Mouse (Mus musculus) cerebellum, adult 2 months (tissue): ENCODE measurements around the gene Fkbp2. TPM values are rescaled to one million over a fixed set of nuclear protein-coding genes. Genes with fewer than 3 reads are reported as not detected.
A peak's percentile ranks its signal among the peaks of the same experiment; 100 is the strongest.

Experiments used
- DNase-seq, 2 experiments: peaks; one replicate each; pipeline ENCODE4 v3.0.0; 2021
- H3K27ac ChIP-seq: fragments of 200-500 bp; 2 replicates; pipeline ENCODE4 v1.5.1; 2012; ENCODE audit warnings: low read length, control low read depth, inconsistent platforms; ENCODE audit not compliant: insufficient read depth
- H3K27me3 ChIP-seq: fragments of 200-500 bp; 2 replicates; pipeline ENCODE4 v1.6.1; 2012; ENCODE audit warnings: inconsistent platforms, mild to moderate bottlenecking, low read length, moderate library complexity; ENCODE audit not compliant: control insufficient read depth, insufficient read depth
- H3K4me1 ChIP-seq: fragments of 200-500 bp; 2 replicates; pipeline ENCODE4 v1.6.1; 2011; ENCODE audit warnings: low read length; ENCODE audit not compliant: control insufficient read depth, insufficient read depth
- H3K4me3 ChIP-seq: fragments of 200-500 bp; replicated peaks from 2 replicates; pipeline ENCODE3; 2011; ENCODE audit warnings: mild to moderate bottlenecking, low read depth, low read length, control low read depth; ENCODE audit not compliant: insufficient read depth
- CTCF ChIP-seq: fragments of 200-500 bp; IDR thresholded peaks from 2 replicates; pipeline ENCODE4 v1.5.1; 2011; ENCODE audit warnings: low read depth, mild to moderate bottlenecking, control low read depth, low read length, moderate library complexity, borderline replicate concordance; ENCODE audit not compliant: insufficient read depth
- POLR2A ChIP-seq: fragments of 200-500 bp; IDR thresholded peaks from 2 replicates; pipeline ENCODE4 v1.6.1; 2011; ENCODE audit warnings: low read length, control low read depth, borderline replicate concordance; ENCODE audit not compliant: insufficient read depth
- WGBS: fragments of 180-500 bp; shearing (Covaris S2); methylation state at CpG from one replicate; pipeline ENCODE4 v1.1.7; 2018; 5-methylcytosine and 5-hydroxymethylcytosine counted together
- polyA plus RNA-seq: library from polyadenylated mRNA; depleted of rRNA; stranded (reverse); fragments of >200 nt; gene quantifications from 2 replicates; pipeline ENCODE4 v1.2.3, GENCODE M21; 2012

The Fkbp2 gene
- polyA plus RNA-seq, 1 experiment: 257 TPM

DNA sequence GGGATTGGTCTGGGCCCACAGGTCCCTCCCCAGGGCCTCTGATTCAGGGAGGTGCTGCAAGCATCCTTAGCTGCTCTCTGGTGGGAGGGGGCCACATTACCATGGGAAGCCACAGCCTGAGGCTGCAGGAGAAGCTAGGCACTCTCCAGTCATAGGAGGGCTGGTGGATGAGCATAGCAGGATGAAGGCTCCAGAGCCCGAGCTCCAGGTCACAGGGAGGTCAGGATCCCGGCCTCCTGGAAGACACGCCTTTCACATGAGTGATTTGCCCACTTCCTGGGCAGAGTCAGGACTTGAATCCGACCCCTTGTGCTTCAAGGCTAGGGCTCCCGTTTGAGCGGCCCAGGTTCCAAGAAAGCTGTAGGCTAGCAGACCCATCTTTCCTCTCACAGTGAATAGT is 8.7 kb downstream of the Fkbp2 start:
- Histone ChIP-seq H3K4me1 (peaks cover 12% of the 10 kb centered on the region), H3K4me3 (no peak overlapping the region), H3K27me3 (no peaks in the 10 kb centered on the region; the same call in 1 of the 2 replicates), H3K27ac (no peak overlapping the region)
- WGBS: 80% methylated on average over 6 of the region's 6 CpGs
- DNase-seq: no peak
- TF ChIP-seq POLR2A: no peak
- TF ChIP-seq CTCF: no peak

DNA sequence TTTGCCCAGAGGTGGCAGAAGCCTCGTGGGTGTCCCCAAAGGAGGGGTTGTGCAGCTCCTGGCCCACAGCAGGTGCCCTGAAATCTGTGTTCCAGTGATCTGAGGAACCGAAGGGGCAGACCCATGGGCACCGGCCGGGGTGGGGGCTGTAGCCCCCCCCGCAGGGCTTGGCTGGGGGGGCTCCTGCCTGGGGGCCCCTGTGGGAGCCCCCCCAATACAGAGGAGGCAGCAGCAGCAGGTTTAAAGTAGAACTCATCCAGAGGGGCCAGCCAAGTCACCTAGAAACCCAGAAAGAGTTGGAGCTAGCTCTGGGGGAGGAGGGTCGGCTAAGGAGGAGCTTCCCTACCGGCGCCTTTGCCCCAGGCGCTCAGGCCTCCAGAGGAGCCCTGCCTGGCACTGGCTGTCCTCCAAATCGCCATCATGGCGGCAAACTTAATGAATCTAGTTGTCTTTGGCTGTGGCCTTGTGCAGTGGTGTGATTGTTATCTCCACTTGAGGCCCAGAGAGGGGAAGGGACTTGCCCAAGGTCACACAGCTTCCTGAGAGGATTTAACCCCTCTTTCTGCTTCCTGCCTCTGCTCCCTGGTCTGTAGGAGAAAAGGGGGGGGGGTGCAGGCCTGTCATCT is 9.7 kb downstream of the Fkbp2 start:
- DNase-seq: no peak
- H3K27me3 ChIP-seq: no peaks in the 10 kb centered on the region; the same call in 1 of the 2 replicates
- TF ChIP-seq CTCF (no peak), POLR2A (no peak)
- 26% methylated on average over 11 of the region's 11 CpGs for WGBS
- H3K27ac ChIP-seq: no peak overlapping the region
- H3K4me1 ChIP-seq: peaks cover 12% of the 10 kb centered on the region
- no peak overlapping the region for H3K4me3 ChIP-seq

GRCm38 (mm10) chr19:6969665-6970381 is 10.5 kb downstream of the Fkbp2 start:
- Histone ChIP-seq H3K27me3 (no peaks in the 10 kb centered on the region; the same call in 1 of the 2 replicates), H3K27ac (no peak overlapping the region), H3K4me1 (peaks cover 12% of the 10 kb centered on the region), H3K4me3 (peak overlapping the region; percentile 42)
- DNase-seq: no peak
- 2% methylated on average over 55 of the region's 55 CpGs for WGBS
- TF ChIP-seq POLR2A: no peak
- peak; percentile 17; the same call in 1 of the 2 replicates for TF ChIP-seq CTCF

GRCm38 (mm10) chr19:6969291-6969664 is 11.0 kb downstream of the Fkbp2 start:
- H3K4me3 ChIP-seq: peak overlapping the region; percentile 42
- no peak overlapping the region for H3K27ac ChIP-seq
- WGBS: 9% methylated on average over 19 of the region's 20 CpGs
- H3K27me3 ChIP-seq: no peaks in the 10 kb centered on the region; the same call in 1 of the 2 replicates
- peaks cover 12% of the 10 kb centered on the region for H3K4me1 ChIP-seq
- no peak for TF ChIP-seq POLR2A
- TF ChIP-seq CTCF: no peak
- DNase-seq: no peak

DNA sequence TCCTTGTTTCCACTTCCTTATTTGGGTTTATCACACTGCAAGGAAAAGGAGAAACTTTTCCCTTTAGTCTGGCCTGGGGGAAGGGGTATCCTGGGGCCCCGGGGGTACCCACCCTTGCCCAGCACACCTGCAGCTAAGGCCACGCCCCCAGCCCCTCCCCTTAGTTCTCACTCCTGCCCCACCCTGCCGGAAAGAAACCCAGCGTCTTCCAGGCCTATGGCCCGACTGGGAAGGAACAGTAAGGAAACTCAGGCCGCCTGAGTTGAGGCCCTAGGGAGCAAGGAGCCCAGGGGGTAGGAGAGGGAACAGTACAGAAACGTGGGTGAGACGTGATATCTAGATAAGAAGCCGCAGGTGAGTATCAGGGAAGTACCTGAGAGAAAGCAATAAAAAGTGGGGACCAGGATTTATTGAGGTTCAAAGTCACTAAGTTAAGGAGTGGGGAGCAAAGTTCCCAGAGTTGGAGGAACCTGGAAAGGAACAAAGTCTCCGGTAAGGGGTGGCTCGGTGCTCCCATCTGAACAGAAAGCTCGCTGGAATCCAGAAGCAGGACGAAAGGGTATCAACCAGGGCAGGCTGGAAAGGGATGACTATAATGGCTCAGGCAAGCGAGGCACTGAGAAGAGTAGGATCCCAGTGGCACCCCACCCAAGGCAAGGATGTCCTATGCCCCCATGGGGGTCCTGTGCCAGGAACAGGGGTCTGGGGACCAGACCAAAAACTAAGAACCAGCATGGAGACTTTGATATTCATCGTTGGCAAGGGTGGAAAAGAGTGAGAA is 11.6 kb downstream of the Fkbp2 start:
- no peak for DNase-seq
- Histone ChIP-seq H3K27me3 (no peaks in the 10 kb centered on the region; the same call in 1 of the 2 replicates), H3K27ac (no peak overlapping the region), H3K4me3 (no peak overlapping the region), H3K4me1 (peaks cover 12% of the 10 kb centered on the region)
- WGBS: 49% methylated on average over 15 of the region's 15 CpGs
- TF ChIP-seq POLR2A (no peak), CTCF (no peak)

DNA sequence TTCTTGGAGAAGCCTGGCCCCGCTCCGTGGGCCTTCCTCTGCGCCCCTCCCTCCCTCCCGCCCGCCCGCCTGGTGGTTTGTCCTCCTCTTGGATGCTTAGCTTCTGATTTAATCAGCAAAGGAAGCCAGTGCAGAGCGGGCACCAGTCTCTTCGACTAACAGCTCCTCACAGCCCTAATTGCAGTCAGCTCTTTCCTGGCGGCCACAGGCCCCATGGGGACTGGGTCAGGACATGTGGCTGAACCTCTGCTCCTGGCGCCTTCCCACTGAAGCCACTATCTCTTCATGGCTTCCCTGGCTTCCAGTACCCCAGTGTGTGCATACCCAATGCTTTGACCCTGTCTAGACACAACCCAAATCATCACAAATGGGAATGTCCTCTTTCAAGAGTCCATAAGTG is 23.8 kb downstream of the Fkbp2 start:
- 58% methylated on average over 10 of the region's 10 CpGs for WGBS
- Histone ChIP-seq H3K27me3 (no peaks in the 10 kb centered on the region), H3K27ac (no peak overlapping the region), H3K4me3 (no peak overlapping the region), H3K4me1 (peaks cover 6% of the 10 kb centered on the region; the same call in 1 of the 2 replicates)
- no peak for TF ChIP-seq POLR2A
- no peak for TF ChIP-seq CTCF
- no peak for DNase-seq

- 67% methylated on average over 7 of the region's 7 CpGs for WGBS
- H3K27me3 ChIP-seq: no peaks in the 10 kb centered on the region
- no peak overlapping the region for H3K27ac ChIP-seq
- H3K4me3 ChIP-seq: no peak overlapping the region
- TF ChIP-seq POLR2A (no peak), CTCF (no peak)
- peaks cover 6% of the 10 kb centered on the region; the same call in 1 of the 2 replicates for H3K4me1 ChIP-seq
- DNase-seq: no peak
These were observed 24.9 kb downstream of the Fkbp2 start for GRCm38 (mm10) chr19:6955424-6955823.

- Histone ChIP-seq H3K27ac (no peak overlapping the region), H3K27me3 (no peaks in the 10 kb centered on the region), H3K4me3 (no peak overlapping the region), H3K4me1 (peaks cover 7% of the 10 kb centered on the region)
- DNase-seq: peak; percentile 40 to 56
- TF ChIP-seq POLR2A (no peak), CTCF (no peak)
- WGBS: 37% methylated on average over 9 of the region's 9 CpGs
These were observed 26.3 kb downstream of the Fkbp2 start for GRCm38 (mm10) chr19:6954046-6954445.
